Mouse (Mus musculus) megakaryocyte, embryonic 14.5 days (primary cell): ENCODE results near the gene Hspe1.

Experiments
- FLI1 ChIP-seq: IDR thresholded peaks from 2 replicates; pipeline ENCODE4 v1.6.1; 2012; ENCODE audit warnings: low read length, inconsistent platforms, mixed read lengths
- GATA1 ChIP-seq: IDR thresholded peaks from 3 replicates; pipeline ENCODE4 v1.6.1; 2012; ENCODE audit warnings: mixed read lengths, low read length, inconsistent platforms, borderline replicate concordance

DNA sequence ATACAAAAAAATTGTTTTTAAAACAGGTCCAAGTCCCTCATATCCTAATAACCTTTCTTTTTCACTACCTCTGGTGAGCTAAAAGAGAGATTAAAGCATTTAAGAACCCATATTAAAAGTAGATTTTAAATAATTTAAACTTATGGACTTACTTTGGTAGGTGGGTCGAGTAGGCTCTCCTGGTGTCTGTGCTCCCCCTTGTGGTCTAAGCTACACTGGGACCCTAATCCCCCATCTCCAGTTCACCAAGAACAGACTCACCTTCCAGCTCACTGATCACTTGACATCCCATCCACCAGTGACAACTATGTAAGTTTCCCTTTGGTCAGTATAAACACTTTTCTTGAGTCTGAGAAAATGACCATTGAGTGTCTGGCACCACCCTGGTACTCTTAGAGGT lies 45.7 kb upstream of the Hspe1 start:
- no peak for TF ChIP-seq GATA1
- TF ChIP-seq FLI1, result no peak
